Mouse (Mus musculus) erythroblast, embryonic 14.5 days (primary cell): ENCODE data around the gene Olfr452. TPM values are rescaled to one million over a fixed set of nuclear protein-coding genes. Genes with fewer than 3 reads are reported as not detected.

Experiments used
- H3K27me3 ChIP-seq: 2 replicates; pipeline ENCODE4 v1.6.1; 2012; ENCODE audit warnings: inconsistent platforms; ENCODE audit not compliant: control insufficient read depth
- H3K36me3 ChIP-seq: 2 replicates; pipeline ENCODE4 v1.6.1; 2012; ENCODE audit warnings: mild to moderate bottlenecking, inconsistent platforms; ENCODE audit not compliant: control insufficient read depth
- H3K4me1 ChIP-seq: 2 replicates; pipeline ENCODE4 v1.6.1; 2012; ENCODE audit warnings: inconsistent platforms; ENCODE audit not compliant: control insufficient read depth
- H3K4me3 ChIP-seq: replicated peaks from 2 replicates; pipeline ENCODE3; 2012; ENCODE audit warnings: moderate library complexity, mild to moderate bottlenecking, inconsistent platforms
- H3K9me3 ChIP-seq: 2 replicates; pipeline ENCODE4 v1.6.1; 2012; ENCODE audit warnings: low read length, inconsistent platforms, mixed read lengths; ENCODE audit not compliant: control insufficient read depth
- GATA1 ChIP-seq: IDR thresholded peaks from 2 replicates; pipeline ENCODE4 v1.6.1; 2012; ENCODE audit warnings: low read length, inconsistent platforms, mixed read lengths
- TAL1 ChIP-seq: IDR thresholded peaks from 3 replicates; pipeline ENCODE4 v1.6.1; 2012; ENCODE audit warnings: low read length, inconsistent platforms, mixed read lengths
- polyA plus RNA-seq: library from polyadenylated mRNA; stranded (reverse); fragments of >175 nt; gene quantifications from 2 replicates; pipeline ENCODE4 v1.2.3, GENCODE M21; 2012

Olfr452 gene
- polyA plus RNA-seq, 1 experiment: not detected

DNA sequence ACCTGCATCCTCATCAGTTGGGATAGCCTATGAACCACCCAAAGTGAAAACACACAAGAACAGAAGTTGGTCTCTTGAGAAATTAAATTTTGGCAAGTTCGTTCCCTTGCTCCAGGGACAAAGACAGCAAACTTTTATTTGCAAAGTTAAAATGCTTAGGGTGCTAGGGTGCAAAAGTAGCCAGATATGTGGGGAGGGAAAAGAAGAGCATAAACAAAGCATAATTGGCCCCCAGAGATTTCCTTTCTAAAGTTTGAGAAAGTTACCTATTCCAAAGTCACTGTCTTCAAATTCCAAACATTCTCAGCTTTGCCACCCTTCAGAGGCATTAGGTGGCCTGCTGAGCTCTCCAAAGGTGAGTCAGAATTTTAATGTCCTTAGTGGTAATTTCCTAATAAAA, 26.7 kb downstream of the Olfr452 start, which contains the start of gene Olfr450:
Gene Olfr450, plus strand, starts transcription at position 301 of the 400 bp plus-strand sequence.
- Histone ChIP-seq H3K27me3 (no peaks in the 10 kb centered on the region), H3K36me3 (no peaks in the 10 kb centered on the region), H3K9me3 (no peaks in the 10 kb centered on the region), H3K4me1 (no peaks in the 10 kb centered on the region), H3K4me3 (no peak within 1 kb of the TSS)
- TF ChIP-seq TAL1 (no peak), GATA1 (no peak)

DNA sequence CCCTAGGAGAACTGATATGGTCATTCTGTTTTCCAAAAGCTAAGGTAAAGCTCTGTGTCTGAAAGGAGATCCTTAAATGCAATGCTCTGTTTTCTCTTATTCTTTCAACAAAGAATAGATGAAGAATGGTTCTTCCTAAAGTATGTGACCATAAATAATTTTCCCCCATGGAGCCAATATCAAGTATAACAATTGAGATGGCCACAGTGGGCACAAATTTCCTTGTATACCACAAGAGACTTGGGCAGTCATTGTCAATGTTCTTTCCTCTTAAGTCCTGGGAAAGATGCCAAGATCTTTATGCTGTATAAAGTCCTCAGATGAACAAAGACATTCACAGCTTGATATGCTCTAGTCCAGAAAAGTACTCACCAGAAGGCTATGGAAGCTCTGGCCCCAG, 49.2 kb downstream of the Olfr452 start, which contains the start of gene Olfr449:
Gene Olfr449, plus strand, starts transcription at position 301 of the 400 bp plus-strand sequence.
- Histone ChIP-seq H3K36me3 (no peaks in the 10 kb centered on the region), H3K27me3 (no peaks in the 10 kb centered on the region), H3K9me3 (peaks cover 4% of the 10 kb centered on the region), H3K4me1 (no peaks in the 10 kb centered on the region), H3K4me3 (no peak within 1 kb of the TSS)
- TF ChIP-seq TAL1 (no peak), GATA1 (no peak)

Other genes starting within 250 kb of the Olfr452 start
- gene Olfr455, start 237.5 kb upstream of the Olfr452 start, polyA plus RNA-seq: not detected in 2 replicates
- not detected in 2 replicates for gene Tcaf3, start 187.4 kb upstream of the Olfr452 start, polyA plus RNA-seq
- gene Tcaf2, start 139.8 kb upstream of the Olfr452 start, polyA plus RNA-seq: 0.09 TPM in 1 of 2 replicates, not detected in the other
- 0.01 TPM in 2 replicates for gene Tcaf1, start 75.0 kb upstream of the Olfr452 start, polyA plus RNA-seq
- gene Olfr453, start 45.7 kb upstream of the Olfr452 start, polyA plus RNA-seq: not detected in 2 replicates
- gene Olfr38, start 28.7 kb upstream of the Olfr452 start, polyA plus RNA-seq: not detected in 2 replicates
- 0.05 TPM in 1 of 2 replicates, not detected in the other for gene Olfr450, start 26.8 kb downstream of the Olfr452 start, polyA plus RNA-seq
- not detected in 2 replicates for gene Olfr449, start 49.3 kb downstream of the Olfr452 start, polyA plus RNA-seq
- gene Olfr448, start 105.3 kb downstream of the Olfr452 start, polyA plus RNA-seq: not detected in 2 replicates
- gene Olfr447, start 123.8 kb downstream of the Olfr452 start, polyA plus RNA-seq: 0.01 TPM in 1 of 2 replicates, not detected in the other
- gene Olfr446, start 136.3 kb downstream of the Olfr452 start, polyA plus RNA-seq: not detected in 2 replicates
- gene Olfr444, start 164.0 kb downstream of the Olfr452 start, polyA plus RNA-seq: not detected in 2 replicates